Mouse (Mus musculus): ENCODE measurements at regions not wholly inside any gene's neighbourhood (a gene's known extent, or its start where the extent isn't known, plus 50 kb on each side); places are given as distances from the start of the nearest gene placed in this dataset.

DNA sequence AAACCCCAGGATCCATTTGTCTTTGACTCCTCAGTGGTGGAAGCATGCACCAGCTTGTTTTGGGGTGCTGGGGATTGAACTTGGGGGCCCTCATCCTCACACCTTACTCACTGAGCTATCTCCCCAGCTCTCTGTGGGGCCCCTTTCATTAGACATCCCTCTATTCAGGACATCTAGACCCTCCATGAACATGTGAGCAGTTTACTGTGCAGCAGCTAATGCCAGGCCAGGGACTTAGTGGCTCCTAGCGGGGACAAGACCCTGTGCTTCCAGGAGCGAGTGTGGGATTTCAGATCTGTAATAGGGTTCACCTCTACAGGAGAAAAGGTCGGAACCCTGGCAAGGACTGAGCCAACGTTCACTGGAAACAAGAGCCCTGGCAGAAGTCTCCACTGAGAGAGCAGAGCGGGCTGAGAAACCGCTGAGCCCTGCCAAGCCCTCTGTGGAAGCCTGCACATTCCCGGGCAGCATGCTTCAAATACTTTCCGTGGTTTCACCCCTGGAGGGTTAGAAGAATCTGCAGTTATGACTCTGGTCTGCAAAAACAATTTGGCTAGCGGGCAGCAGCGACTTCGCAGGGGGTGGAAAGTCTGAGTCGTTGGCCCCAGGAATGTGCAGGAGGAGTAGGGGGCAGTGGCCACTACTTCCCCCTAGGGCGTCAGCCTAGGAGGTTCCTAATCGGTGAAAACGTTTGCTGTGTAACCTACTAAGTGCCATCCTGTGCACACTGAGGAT is 125.6 kb downstream of the Smad6 start:
- DNase-seq, result no peak

DNA sequence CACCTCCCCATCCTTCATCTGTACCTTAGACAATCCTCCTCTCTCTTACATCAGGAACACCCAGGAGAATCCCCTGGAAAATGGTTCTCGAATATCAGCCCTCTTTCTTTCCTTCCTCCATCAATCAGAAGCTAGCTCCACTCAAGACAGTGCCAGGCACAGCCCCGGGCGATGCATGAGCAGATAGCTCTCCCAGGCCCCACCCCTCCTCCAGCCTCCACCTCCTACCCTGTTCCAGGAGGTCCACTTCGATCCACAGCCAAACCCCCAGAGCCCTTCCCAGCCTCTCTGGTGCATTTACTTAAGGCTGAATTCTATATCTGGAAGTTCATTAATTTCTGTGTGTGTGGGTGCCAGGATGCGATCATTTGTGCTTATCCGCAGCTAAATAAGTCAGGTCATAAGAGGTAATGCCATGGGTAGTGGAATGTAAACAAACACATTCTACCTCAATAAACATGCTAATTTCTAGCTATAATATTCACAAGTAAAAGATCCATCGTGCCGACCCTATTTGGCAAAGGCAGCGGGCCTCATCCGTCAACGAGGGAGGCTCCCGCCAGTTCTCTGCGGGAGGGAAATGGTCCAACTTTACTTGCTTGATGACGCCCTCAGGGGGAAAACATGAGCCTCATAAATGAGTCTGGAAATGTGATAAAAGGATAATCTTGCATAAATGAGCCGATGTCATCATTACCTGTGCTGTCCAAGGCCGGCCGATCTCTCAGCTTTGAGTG is 129.5 kb downstream of the Smad6 start:
- DNase-seq, result no peak

DNA sequence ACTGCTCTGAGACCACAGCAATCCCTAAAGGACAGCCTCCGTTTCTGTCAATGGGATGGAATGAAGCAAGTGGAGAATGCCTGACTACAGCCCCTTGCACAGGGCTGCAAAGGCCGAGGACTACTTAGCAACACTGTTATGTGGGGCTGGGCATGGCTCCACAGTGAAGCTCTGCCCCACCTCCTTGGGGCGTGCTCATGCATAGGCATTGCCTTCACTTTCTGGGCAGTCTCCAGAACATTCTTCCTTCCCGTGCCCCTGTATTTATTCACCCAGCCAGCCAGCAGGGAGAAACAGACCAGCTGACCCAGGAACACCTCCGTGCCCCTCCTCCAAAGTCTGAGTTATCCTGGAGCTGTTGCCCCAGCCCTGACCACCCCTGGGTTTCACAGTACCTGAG is 131.1 kb downstream of the Smad6 start:
- DNase-seq, result no peak

DNA sequence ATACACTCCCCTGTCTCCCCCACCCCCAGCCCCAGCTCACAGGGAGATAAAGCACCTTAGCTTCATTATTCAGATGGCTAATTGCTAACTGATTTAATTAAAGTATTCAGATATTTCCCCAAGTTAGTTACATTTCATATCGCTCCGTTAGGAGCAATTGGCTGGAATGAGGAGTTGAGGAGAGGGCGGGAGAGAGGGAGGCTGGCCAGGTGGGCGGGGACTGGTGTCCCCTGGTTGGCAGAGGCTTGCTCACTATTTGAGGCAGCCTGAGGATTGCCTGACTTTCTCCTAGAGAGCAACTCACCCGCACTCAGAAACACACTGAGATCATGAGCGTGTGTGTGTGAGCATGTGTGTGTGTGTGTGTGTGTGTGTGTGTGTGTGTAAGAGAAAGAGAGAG is 131.8 kb upstream of the Smad3 start:
- DNase-seq, result no peak

DNA sequence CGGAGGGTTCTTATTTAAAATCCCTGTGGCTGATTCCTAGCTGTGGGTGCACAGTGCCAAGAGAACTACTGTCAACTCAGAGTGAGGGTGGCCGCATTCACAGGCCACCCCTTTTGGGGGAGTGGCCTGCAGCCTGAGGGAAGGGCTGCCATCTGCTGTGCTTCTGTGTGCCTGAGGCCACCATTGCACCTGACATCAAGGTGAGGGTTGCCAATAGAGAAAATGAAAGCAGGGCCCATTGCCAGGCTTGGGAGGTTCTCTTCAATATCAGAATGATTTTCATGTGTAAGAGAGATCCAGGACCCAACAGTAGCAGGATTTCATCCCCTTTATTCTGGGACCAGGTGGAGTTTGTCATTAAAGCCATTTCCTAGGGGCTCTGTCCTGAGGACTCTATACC is 127.2 kb upstream of the Smad3 start:
- no peak for DNase-seq

DNA sequence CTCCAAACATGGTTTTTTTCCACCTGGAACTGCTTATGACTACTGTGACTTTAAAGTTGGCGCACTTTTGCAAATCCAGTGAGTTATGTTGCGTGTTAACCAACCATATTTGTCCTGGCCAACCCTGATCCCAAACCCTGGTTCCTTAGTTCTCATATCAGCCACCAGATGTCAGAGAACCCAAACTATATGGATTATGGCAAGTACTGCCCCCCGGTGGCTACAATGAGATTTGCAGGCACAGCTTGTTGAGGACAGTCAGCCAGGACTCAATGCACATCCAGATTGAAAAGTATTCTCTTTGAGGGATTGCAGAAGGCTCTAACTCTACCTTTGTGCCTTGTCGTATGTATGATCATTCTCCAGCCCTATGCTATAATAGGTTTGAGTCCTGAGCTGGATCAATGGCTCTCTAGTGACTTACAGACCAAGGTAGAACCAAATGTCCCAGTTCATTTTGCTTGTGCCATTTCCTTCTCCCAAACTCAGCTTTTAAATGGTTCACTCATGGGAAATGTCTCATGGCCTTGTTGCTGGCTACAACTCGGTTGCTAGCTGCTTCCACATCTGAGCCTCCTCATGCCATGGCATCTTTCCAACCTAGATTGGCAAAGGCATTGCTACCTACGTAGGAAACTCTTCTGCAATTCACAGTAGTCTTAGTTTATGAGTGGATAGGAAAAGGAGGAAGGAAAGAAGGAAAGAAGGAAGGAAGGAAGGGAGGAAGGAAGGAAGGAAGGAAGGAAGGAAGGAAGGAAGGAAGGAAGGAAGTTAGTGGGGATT is 126.1 kb upstream of the Smad3 start:
- no peak for DNase-seq

DNA sequence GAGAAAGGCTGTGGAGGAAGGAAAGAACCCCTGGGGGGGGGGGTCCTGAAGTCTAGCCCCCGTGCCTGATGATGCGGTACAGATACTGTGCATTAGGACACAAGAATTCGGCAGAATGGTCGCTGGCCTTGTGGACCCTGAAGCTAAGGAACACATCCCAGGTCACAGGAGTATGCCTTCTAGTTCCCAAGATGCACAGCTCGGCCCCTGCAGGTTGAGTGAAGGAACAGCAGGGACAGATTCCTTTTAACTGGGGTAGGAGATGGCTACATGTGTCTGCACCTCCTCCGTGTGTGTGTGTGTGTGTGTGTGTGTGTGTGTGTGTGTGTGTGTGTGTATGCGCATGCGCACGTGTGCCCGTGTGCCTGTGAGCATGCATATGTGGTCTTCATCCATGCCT is 123.9 kb upstream of the Smad3 start:
- no peak for DNase-seq

DNA sequence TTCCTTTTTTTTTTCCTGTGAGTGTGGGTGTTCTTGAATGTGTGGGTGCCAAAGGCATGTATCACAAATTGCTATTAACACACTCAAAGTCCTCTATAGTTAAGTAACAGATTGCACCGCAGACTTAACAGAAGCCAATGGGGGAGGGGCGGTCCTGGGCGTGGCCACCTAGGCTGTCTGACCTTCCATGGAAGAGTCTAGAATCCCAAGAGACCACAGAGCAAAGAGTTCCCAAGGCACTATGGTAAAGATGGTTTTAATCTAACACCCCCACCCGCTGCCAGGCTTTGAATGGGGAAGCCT is 123.4 kb upstream of the Smad3 start:
- DNase-seq, result no peak

DNA sequence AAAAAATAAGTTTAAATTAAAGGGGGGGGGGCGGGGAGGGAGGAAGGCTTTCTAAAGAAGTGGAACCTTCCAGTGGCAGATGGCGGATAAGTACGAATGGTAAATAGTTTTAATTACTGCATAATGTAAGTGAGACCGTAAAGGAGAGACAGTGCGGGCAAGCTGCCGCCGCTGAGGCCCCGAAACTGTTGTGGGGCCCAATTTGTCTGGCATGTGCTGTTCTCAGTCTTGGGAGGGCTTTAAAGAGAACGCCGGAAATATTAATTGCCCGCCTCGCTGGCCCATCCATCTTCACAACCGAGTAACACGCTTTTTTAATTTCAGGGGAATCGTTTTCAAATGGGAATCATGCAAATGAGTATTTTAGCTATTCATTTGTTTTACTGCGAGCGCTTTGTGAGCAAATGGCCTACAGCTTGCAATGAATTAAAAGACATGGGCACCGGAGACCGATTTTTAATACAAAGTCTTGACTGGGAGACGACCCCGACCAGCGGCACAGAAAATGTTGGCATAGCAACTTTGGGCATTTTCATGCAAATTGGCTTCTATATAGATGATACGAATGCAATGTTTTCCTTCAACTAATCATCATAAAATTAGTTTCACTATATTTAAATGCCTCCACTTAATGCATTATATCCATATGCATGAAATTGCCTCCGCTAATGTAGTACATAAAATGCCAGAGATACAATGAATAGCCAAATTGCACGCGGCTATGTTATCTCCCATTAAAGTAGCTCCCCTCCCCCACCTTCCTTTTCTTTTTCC is 122.9 kb upstream of the Smad3 start:
- no peak for DNase-seq

DNA sequence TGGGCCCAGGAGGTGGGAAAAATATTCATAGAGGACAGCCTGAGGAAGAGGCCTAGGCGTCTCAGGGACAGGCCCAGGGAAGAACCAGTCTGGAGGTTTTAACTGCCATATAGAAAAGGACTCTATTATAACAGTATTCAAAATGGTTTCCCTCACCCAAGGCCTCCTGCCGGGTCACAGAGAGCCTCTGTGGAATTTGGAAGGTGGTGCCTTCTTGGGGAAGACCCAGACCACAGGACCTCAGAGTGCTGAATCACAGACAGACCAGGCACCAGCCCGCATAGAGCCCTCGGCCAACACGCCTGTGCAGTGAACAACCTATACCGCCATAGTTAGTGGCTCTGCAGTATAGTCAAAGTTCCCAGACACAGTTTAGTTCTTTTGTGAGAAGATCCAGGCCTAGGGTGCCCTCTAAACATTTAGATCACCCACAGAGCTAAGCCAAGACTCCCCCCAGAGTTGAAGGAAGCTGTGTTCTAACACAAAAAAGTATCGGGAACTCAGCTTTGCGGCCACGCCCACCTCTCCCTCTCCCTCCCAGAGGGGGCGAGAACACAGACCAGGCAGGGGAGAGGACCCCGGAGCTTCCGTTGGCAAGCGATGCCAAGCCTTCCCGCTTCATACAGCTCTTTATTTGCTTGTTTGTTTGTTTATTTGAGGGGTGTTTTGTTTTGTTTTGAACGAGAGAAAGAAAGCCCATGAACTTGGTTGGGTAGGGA is 122.1 kb upstream of the Smad3 start:
- DNase-seq, result no peak

DNA sequence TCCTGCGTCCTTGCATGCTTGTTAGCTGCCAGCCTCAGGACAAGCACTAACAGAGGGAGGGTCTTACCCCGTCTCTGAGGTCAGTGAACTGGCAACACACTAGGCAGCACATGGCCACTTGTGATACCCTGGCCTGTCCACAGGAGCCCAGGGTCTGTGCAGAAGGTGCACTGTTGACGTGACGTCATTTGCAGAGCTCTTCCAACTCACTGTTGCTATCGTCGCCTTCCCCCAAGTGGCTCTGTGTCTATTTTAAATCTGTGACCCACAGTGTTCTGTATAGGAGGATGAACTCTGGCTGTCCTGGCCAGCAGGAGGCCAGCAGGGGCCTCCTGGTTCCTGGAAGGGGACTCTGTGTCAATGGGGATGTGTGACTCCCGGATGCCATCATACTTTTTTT is 120.1 kb upstream of the Smad3 start:
- no peak for DNase-seq

DNA sequence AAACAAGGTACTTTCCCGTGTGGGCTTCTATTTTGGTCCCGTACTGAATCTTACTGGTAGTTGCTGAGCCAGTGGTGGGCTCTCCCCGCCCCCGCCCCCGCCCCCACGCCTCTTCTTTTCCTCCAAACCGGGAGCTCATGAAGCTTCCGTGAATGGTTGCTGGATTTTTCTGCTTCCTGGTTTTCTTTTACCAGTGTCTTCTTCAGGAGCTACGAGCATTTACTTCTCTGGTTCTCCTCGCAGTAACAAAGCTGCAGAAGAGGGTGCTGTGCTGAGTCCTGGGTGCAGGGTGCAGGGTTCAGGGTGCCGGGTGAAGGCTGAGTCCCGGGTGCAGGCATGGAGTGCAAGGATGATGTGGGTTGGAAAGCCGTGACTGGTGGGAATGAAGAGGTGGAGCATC is 119.1 kb upstream of the Smad3 start:
- DNase-seq, result no peak

DNA sequence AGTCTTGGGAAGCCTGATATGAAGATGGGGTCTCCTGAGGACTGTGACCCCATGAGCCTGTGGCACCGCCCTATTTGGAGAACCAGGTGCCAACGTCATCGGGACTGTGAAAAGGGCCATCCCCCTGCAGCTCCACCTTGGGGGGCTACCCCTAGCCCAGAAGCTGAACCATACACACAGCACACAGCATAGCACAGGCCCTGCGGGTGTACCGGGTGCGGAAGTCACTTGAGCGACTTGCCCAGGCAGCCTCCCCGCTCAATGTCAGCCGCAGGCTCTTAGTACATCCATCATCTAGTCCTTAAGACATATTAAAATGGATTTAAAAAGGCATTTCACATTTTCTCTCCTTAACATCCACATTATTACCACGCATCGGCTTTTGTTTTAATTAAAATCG is 118.2 kb upstream of the Smad3 start:
- no peak for DNase-seq

DNA sequence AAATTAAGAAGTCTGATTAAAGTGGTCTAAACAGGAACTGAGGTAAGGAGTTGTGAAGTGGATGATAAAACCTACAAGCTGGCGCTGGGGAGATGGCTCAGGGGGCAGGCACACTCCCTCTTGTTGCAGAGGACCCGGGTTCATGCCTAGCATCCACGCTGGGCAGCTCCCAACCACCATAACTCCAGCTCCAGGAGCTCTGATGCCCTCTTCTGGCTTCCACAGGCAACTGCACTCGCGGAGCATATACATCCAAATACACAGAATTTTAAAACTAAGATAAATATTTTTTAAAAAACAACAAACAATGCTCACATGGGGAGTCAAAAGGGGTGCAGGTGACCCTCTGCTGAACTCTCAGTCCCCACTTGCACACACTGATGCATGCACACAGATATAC is 117.4 kb upstream of the Smad3 start:
- no peak for DNase-seq

DNA sequence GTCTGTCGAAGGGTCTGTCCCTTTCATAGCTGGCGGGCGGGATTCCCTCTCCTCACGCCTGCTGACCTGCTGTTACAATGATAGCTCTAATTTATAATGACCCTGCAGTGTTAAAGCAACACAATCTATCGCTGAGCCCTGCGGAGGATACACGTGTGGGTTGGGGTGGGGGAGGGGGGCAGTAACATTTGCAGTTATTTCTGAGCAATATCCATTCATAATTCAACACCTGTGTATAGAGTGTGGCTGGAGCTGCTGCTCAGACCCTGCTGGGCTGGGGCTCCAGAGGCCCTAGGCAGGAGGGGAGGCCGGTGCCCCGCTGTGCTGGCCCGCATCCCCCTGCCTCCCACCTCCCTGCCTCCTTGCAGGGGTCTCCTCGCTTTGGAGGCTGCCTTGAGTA is 106.6 kb upstream of the Smad3 start:
- no peak for DNase-seq

DNA sequence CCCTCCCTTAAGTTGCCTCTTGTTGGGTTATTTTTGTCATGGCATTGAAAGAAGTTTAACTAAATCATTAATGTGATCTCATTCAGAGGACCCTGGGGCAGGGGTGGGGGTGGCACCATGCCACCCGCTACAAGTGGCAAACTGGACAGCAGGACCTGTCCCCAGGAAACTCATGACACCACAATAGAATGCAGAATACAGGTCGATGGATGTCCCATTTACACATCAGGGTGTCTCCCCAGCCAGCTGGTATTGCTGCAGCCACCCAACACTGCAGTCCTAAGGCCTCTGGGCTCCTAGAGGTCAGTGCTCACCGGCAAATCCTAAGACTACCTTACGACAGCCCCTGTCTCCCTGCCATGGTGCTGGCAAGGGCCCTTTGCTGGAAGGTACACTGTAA is 105.5 kb upstream of the Smad3 start:
- no peak for DNase-seq

DNA sequence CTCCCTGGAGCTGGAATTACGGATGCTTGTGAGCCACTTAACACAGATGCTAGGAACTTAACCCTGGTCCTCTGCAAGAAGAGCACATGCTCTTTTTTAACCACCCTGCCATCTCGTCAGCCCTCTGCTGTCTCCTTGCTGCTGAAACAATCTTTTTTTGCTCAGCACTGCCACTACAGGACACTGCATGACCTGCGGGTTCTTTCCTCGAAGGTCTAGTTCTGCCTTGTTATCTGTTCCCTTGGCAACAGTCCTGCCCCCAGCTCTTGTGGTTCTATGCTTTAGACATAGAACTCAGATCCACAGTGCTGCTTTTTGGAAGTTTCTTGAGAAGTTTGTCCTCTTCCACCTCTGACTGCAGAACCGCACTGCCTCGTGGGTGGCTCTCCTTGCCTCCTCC is 104.6 kb upstream of the Smad3 start:
- DNase-seq, result no peak

DNA sequence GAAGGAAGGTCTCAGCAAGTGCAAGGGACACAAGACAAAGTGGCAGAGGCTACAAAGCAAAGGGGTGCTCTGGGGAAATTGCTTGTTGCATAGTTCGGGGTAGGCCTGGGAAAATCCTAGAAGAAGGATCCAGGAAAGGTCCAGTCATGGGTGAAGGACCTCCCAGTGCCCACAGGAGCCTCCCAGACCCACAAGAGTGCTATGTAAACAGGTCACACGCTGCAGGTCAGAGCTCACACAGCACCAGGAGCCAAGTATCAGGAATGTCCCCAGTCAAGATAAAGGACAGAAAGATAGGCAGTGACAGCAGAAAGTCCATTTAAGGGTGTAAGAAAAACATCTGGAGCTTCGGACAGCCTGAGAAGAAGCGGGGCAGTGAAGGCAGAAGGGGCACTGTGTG is 103.6 kb upstream of the Smad3 start:
- no peak for DNase-seq

DNA sequence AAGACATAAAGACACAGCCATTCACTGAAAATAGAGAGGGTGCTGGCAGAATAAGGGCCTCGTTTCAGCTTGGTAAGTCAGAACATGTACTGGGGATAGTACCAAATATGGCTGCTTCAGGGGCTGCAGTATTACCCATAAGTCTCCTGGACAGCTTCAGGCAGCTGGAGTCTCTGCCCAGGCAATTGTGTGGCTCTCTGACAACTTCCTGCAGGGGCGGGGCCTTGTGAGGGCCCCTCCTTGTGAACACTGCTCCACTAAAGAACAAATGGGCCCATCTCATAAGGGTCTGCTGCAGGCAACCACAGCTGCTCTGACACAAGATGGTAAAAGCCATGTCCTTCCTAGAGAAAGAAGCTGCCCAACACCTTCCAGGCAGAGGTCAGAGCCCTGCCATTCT is 102.4 kb upstream of the Smad3 start:
- no peak for DNase-seq

DNA sequence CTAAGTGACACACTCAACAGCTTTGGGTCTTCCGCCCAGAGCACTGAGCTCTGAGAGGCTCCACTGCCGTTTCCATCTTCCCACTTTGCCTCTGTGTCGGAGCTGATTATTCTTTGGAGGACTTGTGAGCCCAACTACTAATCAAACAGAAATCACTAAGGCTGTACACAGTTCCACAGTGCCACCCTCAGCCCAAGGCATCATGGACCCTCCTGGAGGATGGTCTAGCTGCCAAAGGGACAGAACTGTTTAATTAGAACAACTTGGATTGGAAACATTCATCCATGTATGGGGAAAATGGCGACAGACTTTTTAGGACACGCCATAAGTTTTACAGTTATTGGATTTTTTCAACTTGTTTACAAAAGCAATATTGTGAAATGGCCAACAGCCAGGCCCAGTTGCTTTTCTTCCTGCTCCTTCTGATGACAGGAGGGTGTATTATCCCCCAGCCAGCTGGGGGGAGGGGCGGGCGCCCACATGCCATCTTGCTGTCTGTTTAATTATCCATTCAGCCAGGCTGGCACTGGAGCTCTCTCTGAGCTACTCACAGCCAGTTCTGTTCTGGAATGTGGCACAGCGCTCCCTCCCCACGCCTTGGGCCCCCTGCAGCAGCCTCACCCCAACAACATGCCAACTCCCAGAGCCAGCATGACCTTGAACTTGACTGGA is 98.4 kb upstream of the Smad3 start:
- DNase-seq, result no peak

DNA sequence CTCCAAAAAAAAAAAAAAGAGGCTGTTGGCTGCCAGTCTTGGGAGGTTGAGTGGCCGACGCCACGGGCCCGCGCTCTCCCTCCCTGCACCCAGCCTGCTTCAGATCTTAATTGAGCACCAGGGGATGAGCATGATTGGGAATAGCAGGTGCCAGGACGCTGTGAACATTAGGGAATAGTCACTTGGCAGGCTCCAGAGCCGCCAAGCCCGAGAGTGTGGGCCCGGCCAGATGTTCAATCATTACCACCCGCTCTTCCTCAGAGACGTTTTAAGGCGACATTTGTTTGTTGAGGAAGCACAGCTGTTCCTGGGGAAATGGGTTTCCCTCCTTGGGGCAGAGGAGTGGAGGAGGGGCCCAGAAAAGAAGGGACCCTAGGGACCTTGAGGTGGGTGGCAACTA is 94.0 kb upstream of the Smad3 start:
- DNase-seq, result no peak

DNA sequence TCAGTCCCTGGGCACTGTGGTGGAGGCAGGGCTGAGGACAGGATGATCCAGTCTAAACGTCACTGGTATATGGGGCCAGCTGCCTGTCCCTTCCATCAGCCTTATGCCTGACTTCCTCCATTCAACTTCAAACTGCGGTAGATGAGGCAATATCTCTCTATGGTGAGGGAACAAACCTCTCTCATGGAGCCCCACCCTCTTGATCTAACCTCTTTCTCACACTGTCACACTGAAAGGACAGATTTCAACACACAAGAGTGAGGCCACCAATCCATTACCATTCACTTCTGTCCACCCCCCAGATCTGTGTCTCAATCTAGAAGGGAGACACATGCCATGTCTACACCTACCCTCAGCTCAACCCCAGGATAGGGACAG is 92.5 kb upstream of the Smad3 start:
- DNase-seq, result no peak

Measured in cerebellum, adult 8-10 months (tissue).